Mouse (Mus musculus): ENCODE results near the gene Gpr88.

Gene Gpr88

GRCm38 (mm10) chr3:116253077-116253531 lies at the start of gene Gpr88:
Gene Gpr88, minus strand, starts transcription at chr3:116253503.
- DNase-seq (ENCODE audit: low spot score) = peak; percentile 83

DNA sequence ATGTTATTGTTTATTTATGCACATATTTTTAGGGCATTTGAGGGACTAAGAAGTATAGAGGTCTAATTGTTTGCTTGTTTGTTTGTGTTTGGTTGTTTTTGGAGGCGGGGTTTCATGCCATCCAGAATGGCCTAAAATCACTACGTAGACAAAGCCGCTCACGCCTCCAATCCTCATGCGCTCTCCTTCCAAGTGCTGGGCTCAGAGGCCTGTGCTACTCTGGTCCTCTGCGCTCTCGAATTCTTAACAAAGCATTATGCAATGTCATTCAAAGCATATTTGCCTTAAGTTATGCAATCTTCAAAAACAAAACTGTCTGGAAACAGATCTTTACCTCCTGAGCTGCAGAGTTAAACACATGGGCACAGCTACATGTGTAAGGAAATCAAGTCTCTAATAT lies 49.3 kb upstream of the Gpr88 start:
- DNase-seq (ENCODE audit: low spot score) = no peak

- DNase-seq (ENCODE audit: low spot score) = no peak
Measured at GRCm38 (mm10) chr3:116301754-116302153, 48.5 kb upstream of the Gpr88 start.

GRCm38 (mm10) chr3:116298727-116299126 lies 45.4 kb upstream of the Gpr88 start:
- DNase-seq (ENCODE audit: low spot score) = no peak

- no peak for DNase-seq (ENCODE audit: low spot score)
Measured at GRCm38 (mm10) chr3:116298003-116298402, 44.7 kb upstream of the Gpr88 start.

GRCm38 (mm10) chr3:116297170-116297569 lies 43.9 kb upstream of the Gpr88 start:
- DNase-seq (ENCODE audit: low spot score) = no peak

DNA sequence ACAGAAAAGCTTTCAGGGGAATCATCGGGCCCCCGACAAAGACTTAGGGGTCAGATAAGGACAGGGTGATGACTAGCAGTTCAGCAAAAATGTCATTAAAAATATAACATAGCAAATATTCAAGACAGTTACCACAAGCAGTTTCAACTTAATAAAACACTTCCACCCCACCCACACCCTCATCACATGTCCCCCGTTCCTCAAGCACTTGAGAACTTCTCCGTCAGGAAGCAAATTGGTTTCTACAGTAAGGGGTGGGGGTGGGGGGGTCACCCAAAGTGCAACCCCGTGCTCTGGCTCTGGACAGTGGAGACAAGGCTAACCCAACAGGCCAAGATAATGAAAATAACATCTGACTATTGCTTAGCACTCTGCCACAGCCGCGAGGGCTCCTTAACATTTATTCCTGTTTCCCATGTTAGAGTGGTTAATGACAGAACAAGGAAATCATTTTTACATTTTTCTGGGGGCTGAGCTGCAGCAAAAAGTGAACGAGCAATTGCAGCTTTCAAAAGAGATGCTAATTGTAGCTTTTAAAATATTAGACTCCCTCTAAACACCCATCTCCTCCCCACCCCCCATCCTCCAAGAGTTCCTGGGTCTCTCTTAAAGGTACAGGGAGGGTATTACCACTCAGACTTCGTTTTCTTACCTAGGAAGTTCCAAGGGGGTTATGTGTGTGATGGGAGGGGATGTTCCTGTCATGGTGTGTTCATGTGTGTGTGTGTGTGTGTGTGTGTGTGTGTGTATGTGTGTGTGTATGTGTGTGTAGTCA lies 36.9 kb upstream of the Gpr88 start:
- DNase-seq (ENCODE audit: low spot score) = no peak

- no peak for DNase-seq (ENCODE audit: low spot score)
Measured at GRCm38 (mm10) chr3:116288833-116289232, 35.5 kb upstream of the Gpr88 start.

GRCm38 (mm10) chr3:116284735-116285134 lies 31.4 kb upstream of the Gpr88 start:
- DNase-seq (ENCODE audit: low spot score) = no peak

DNA sequence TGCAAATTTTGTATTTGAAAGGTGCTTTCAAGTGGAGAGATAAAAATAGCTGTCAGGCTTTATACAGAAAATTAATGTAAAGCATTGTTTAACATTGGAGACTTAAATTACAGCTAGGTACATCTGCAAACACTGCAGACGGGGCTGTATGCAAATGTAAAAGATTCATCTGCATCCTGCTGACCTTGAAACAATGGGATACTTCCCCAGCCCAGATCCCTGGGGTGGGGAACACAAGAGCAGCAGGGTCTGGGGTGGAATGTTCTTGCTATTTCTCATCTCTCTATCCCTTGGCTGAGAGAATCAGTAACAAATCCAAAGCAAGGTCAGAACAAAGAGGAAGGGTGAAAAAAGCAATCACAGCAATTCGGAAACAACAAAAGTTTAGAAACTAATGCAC lies 30.7 kb upstream of the Gpr88 start:
- DNase-seq (ENCODE audit: low spot score) = no peak

GRCm38 (mm10) chr3:116281663-116282062 lies 28.4 kb upstream of the Gpr88 start:
- DNase-seq (ENCODE audit: low spot score) = peak; percentile 19

DNA sequence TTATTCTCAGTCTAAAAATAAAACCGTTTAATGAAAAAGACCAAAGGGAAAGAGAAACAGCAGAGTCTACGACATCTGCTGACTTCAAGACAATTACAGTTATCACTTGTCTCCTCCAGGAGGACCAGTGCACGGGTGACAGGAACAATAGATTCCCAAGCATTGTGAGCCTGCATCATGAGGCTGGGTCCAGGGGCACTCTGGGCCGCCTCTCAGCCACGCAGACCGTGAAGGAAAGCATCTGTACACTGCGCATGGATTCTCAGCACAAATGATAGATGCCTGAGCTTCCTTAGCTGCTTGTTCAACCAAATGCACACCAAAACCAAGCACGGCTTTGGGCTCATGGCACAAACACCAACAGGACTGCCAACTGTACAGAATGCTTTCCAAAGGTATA lies 23.8 kb upstream of the Gpr88 start:
- no peak for DNase-seq (ENCODE audit: low spot score)

DNA sequence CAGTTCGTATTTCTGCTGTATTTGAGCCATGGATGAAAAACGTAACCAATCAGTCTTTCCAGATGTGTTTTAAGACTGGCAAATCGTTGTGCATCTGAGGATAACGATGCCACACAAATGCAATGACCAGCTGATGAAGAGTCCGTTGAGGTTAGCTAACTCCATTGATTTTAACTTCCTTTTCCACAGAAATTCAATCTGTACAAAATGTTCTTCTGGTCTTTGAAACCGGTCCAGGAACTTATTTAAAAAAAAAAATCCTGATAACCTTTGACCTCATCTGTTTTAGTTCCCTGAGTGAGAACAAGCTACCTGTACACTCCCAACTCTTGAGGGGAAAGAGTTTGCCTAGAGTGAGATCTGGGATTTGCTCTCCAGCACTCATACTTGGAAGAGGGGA lies 18.4 kb upstream of the Gpr88 start:
- DNase-seq (ENCODE audit: low spot score) = no peak

GRCm38 (mm10) chr3:116267036-116267654 lies 13.8 kb upstream of the Gpr88 start:
- no peak for DNase-seq (ENCODE audit: low spot score)

- DNase-seq (ENCODE audit: low spot score) = no peak
Measured at GRCm38 (mm10) chr3:116266360-116266759, 13.1 kb upstream of the Gpr88 start.

DNA sequence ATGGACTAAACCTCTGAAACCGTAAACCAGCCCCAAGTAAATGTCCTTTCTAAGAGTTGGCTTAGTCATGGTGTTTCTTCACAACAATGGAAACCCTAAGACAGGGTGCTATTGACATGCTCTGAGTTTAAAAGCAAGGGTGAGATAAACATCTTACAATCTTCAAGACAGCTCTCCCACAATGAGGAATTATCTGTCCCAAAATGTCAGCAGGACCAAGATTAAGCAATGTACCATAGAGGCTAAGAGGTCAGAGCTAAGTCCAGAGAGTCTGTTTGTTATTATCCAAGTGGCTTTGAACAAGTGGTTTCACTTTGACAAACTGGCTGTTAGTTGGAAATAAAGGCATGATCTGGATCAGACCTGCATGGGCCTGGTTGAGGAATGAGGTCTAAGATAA lies 10.7 kb upstream of the Gpr88 start:
- DNase-seq (ENCODE audit: low spot score) = no peak

GRCm38 (mm10) chr3:116263061-116263460 lies 9.8 kb upstream of the Gpr88 start:
- DNase-seq (ENCODE audit: low spot score) = peak; percentile 55

- no peak for DNase-seq (ENCODE audit: low spot score)
Measured at GRCm38 (mm10) chr3:116256104-116256503, 2.8 kb upstream of the Gpr88 start.

- DNase-seq (ENCODE audit: low spot score) = peak; percentile 26
Measured at GRCm38 (mm10) chr3:116252255-116253040, 855 bp downstream of the Gpr88 start.

- peak; percentile 27 for DNase-seq (ENCODE audit: low spot score)
Measured at GRCm38 (mm10) chr3:116251481-116252254, 1.6 kb downstream of the Gpr88 start.

- no peak for DNase-seq (ENCODE audit: low spot score)
Measured at GRCm38 (mm10) chr3:116249026-116249425, 4.3 kb downstream of the Gpr88 start.

GRCm38 (mm10) chr3:116244476-116244875 lies 8.8 kb downstream of the Gpr88 start:
- no peak for DNase-seq (ENCODE audit: low spot score)
